In the genomic region with DNA sequence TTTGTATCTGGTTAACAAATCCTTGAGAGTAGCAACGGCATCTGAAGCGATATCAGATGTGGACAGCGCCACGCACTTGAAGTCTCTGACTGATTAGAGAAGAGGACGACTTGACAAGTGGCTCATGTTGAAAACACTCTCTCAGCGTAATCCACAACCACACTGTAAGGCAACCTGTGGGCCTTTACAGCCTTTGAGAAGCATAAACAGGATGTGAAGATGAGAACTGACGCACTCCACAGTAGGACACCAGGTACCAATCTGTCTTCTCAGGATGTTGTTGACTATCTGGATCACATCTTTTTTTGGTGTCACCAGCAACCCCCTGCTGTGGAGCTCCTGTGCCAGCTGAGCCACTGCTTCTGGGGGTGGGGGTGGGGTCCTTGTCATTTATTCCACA, we compare ENCODE assay signal across 24 mouse cellular contexts. TPM values are rescaled to one million over a fixed set of nuclear protein-coding genes. Genes with fewer than 3 reads are reported as not detected.
DNase-seq lines count a peak whose midpoint lies in the region; ATAC-seq lines count a peak whose summit lies in the region.
"Had no signal": no experiment of that assay in that cellular context is flagged by ENCODE, and none has a peak within 500 bp of the region (broad histone marks: within the 10 kb centered on the region; RNA-seq: fewer than 3 reads in every experiment).

No protein-coding gene starts in this region.

- peak; percentile 90 for DNase-seq in CD4-positive helper T cell, adult 2 months (ENCODE audit: low read depth, low spot score)
- DNase-seq in CD4-positive, CD25-positive, alpha-beta regulatory T cell, adult 2 months (ENCODE audit: low read depth, low spot score), result peak; percentile 83
- peak; percentile 12 to 52 for DNase-seq in natural killer cell, adult 2 months (ENCODE audit: low spot score in 2 of 2)
- no peak for DNase-seq in embryo, embryonic 9.5 days (ENCODE audit: extremely low spot score)
- DNase-seq in gastrocnemius, adult 18-20 months (ENCODE audit: low spot score), result no peak
- DNase-seq in frontal cortex, postnatal 25 days (ENCODE audit: low spot score in 2 of 2), result no peak
- DNase-seq: adrenal gland, postnatal 10 days; cerebellum, adult 11 months; cerebellum, adult 8-10 months; cerebellum, postnatal 14 days; embryo, embryonic 11 days; gastrocnemius, postnatal 36 days; heart, adult 11 months; heart, postnatal 36 days had no signal

- peak; percentile 90 for ATAC-seq in activated CD4-positive, CD25-positive, alpha-beta regulatory T cell, adult 4 months
- ATAC-seq: forebrain, embryonic 16.5 days; intestine, embryonic 15.5 days had no signal

RNA-seq across cellular contexts. Expression of gene Zscan10, which starts 19.7 kb away (rescaled TPM):
- 1 to 10 TPM; 1.3 to 3.4 TPM for polyA plus RNA-seq in activated CD4-positive, CD25-positive, alpha-beta regulatory T cell, adult 4 months (2017; shearing (Covaris generic))
- total RNA-seq in gastrocnemius, adult 18-20 months (2021), result not detected
- total RNA-seq: adrenal gland, postnatal 10 days; adrenal gland, postnatal 4 days; common myeloid progenitor, adult 5-6 weeks; gastrocnemius, adult 8-10 months; gastrocnemius, postnatal 36 days; heart, postnatal 36 days had no signal
- polyA plus RNA-seq: forebrain, embryonic 16.5 days; frontal cortex, adult 2 months; heart, embryonic 13.5 days; heart, postnatal 0 days had no signal

RNA-seq across cellular contexts. Expression of gene Zfp13, which starts 21.1 kb away (rescaled TPM):
- not detected for polyA plus RNA-seq in activated CD4-positive, CD25-positive, alpha-beta regulatory T cell, adult 4 months (2017; shearing (Covaris generic))
- 1 to 10 TPM; 2.5 to 2.9 TPM for total RNA-seq in gastrocnemius, adult 18-20 months (2021)

RNA-seq across cellular contexts. Expression of gene Mmp25, which starts 24.7 kb away (rescaled TPM):
- polyA plus RNA-seq in activated CD4-positive, CD25-positive, alpha-beta regulatory T cell, adult 4 months (2017; shearing (Covaris generic)), result 1 to 10 TPM; 1.0 to 2.0 TPM
- under 1 TPM in 1 of 2 experiments, not detected in 1; 0.07 TPM for total RNA-seq in gastrocnemius, adult 18-20 months (2021)
- total RNA-seq: common myeloid progenitor, adult 5-6 weeks; gastrocnemius, adult 8-10 months; gastrocnemius, postnatal 36 days had no signal

RNA-seq across cellular contexts. Expression of gene Bicdl2, which starts 40.0 kb away (rescaled TPM):
- polyA plus RNA-seq in activated CD4-positive, CD25-positive, alpha-beta regulatory T cell, adult 4 months (2017; shearing (Covaris generic)), result under 1 TPM in 1 of 2 experiments, not detected in 1; 0.49 TPM
- total RNA-seq in gastrocnemius, adult 18-20 months (2021), result not detected
- total RNA-seq: adrenal gland, postnatal 10 days; common myeloid progenitor, adult 5-6 weeks; gastrocnemius, adult 8-10 months; gastrocnemius, postnatal 36 days; heart, postnatal 36 days had no signal
- polyA plus RNA-seq: frontal cortex, adult 2 months; hindbrain, embryonic 15.5 days had no signal

RNA-seq across cellular contexts. Expression of gene Hcfc1r1, which starts 53.0 kb away (rescaled TPM):
- polyA plus RNA-seq in activated CD4-positive, CD25-positive, alpha-beta regulatory T cell, adult 4 months (2017; shearing (Covaris generic)), result 10 to 100 TPM; 62.9 to 71.5 TPM
- 100 to 1,000 TPM; 135 to 138 TPM for total RNA-seq in gastrocnemius, adult 18-20 months (2021)

Comparison
In these comparisons a context has a peak if more than half of its experiments do, and no peak if none do; other contexts are left out.
1. DNase-seq: peak in CD4-positive helper T cell, adult 2 months (single experiment), CD4-positive, CD25-positive, alpha-beta regulatory T cell, adult 2 months (single experiment) and natural killer cell, adult 2 months (2 of 2); none in embryo, embryonic 9.5 days (single experiment), gastrocnemius, adult 18-20 months (single experiment) and frontal cortex, postnatal 25 days (0 of 2).